Mouse (Mus musculus) thymus, postnatal 0 days (tissue): ENCODE data around the gene Tctn1. TPM values are rescaled to one million over a fixed set of nuclear protein-coding genes. Genes with fewer than 3 reads are reported as not detected.
"Not testable (repeated sequence)": the region's sequence is repeated elsewhere in the genome, so short reads cannot be mapped to it uniquely, and the experiment has no call there.

Experiments used
- DNase-seq: peaks from one replicate; pipeline ENCODE4 v3.0.0-alpha.2; 2015; ENCODE audit warnings: low spot score
- polyA plus RNA-seq: library from polyadenylated mRNA; unstranded; fragments of >200 nt; fragmentation: Nextera tagmentation; extraction: Ambion mirVana; gene quantifications from 2 replicates; pipeline ENCODE4 v1.2.1, GENCODE M21; 2015

Tctn1 gene
- polyA plus RNA-seq, 1 experiment from 2014 or later, result 3.3 TPM

- no peak for DNase-seq
These were observed 43.2 kb downstream of the Tctn1 start for GRCm38 (mm10) chr5:122221085-122221484.

GRCm38 (mm10) chr5:122219655-122220629 lies 44.3 kb downstream of the Tctn1 start:
- DNase-seq, result peak; percentile 88

GRCm38 (mm10) chr5:122218928-122219327 lies 45.3 kb downstream of the Tctn1 start:
- peak; percentile 48 for DNase-seq

- DNase-seq, result no peak
These were observed 46.0 kb downstream of the Tctn1 start for GRCm38 (mm10) chr5:122218109-122218905.

- DNase-seq, result no peak
These were observed 46.6 kb downstream of the Tctn1 start for GRCm38 (mm10) chr5:122217636-122218035.

GRCm38 (mm10) chr5:122213861-122214260 lies 50.4 kb downstream of the Tctn1 start:
- no peak for DNase-seq

- DNase-seq, result not testable (repeated sequence)
These were observed 51.4 kb downstream of the Tctn1 start for GRCm38 (mm10) chr5:122212820-122213219.

- DNase-seq, result no peak
These were observed 52.1 kb downstream of the Tctn1 start for GRCm38 (mm10) chr5:122212125-122212524.

GRCm38 (mm10) chr5:122210890-122211289 lies 53.4 kb downstream of the Tctn1 start:
- no peak for DNase-seq

- DNase-seq, result peak; percentile 82
These were observed 54.5 kb downstream of the Tctn1 start for GRCm38 (mm10) chr5:122209591-122210368.

GRCm38 (mm10) chr5:122208909-122209308 lies 55.4 kb downstream of the Tctn1 start:
- DNase-seq, result peak; percentile 74

GRCm38 (mm10) chr5:122206475-122206874 lies 57.8 kb downstream of the Tctn1 start, which contains the start of gene Hvcn1:
Hvcn1 (plus strand) TSS chr5:122206804.
- peak; percentile 62 for DNase-seq

- DNase-seq, result no peak
These were observed 60.1 kb downstream of the Tctn1 start for GRCm38 (mm10) chr5:122204180-122204579.

GRCm38 (mm10) chr5:122201904-122202303 lies 62.4 kb downstream of the Tctn1 start:
- no peak for DNase-seq

- no peak for DNase-seq
These were observed 63.4 kb downstream of the Tctn1 start for GRCm38 (mm10) chr5:122200872-122201271.

GRCm38 (mm10) chr5:122192347-122192746 lies 71.9 kb downstream of the Tctn1 start:
- DNase-seq, result peak; percentile 43

GRCm38 (mm10) chr5:122191269-122192063 lies 72.8 kb downstream of the Tctn1 start:
- no peak for DNase-seq

GRCm38 (mm10) chr5:122190465-122190864 lies 73.8 kb downstream of the Tctn1 start:
- DNase-seq, result no peak

- DNase-seq, result no peak
These were observed 75.1 kb downstream of the Tctn1 start for GRCm38 (mm10) chr5:122189115-122189514.
